Mouse (Mus musculus) MEL-GATA-1-ER (cell line): ENCODE data around the gene Hpcal1.
A peak's percentile ranks its signal among the peaks of the same experiment; 100 is the strongest.

ENCODE experiments used
- DNase-seq: peaks from one replicate; pipeline ENCODE4 v3.0.0-alpha.2; 2012; ENCODE audit warnings: low read depth; ENCODE audit errors: extremely low read depth

The Hpcal1 gene

GRCm38 (mm10) chr12:17686116-17686515 lies 4.5 kb upstream of the Hpcal1 start:
- DNase-seq: no peak

GRCm38 (mm10) chr12:17688913-17689312 lies 1.7 kb upstream of the Hpcal1 start:
- no peak for DNase-seq

GRCm38 (mm10) chr12:17689931-17690563 lies 609 bp upstream of the Hpcal1 start:
- DNase-seq: peak; percentile 31

- DNase-seq: no peak
Observed at GRCm38 (mm10) chr12:17691320-17691876, 742 bp downstream of the Hpcal1 start.

GRCm38 (mm10) chr12:17691891-17692321 lies 1.2 kb downstream of the Hpcal1 start:
- no peak for DNase-seq

GRCm38 (mm10) chr12:17692356-17692755 lies 1.7 kb downstream of the Hpcal1 start:
- no peak for DNase-seq

- DNase-seq: no peak
Observed at GRCm38 (mm10) chr12:17692953-17693352, 2.3 kb downstream of the Hpcal1 start.

- no peak for DNase-seq
Observed at GRCm38 (mm10) chr12:17694589-17695115, 4.0 kb downstream of the Hpcal1 start.

- DNase-seq: no peak
Observed at GRCm38 (mm10) chr12:17696395-17696794, 5.7 kb downstream of the Hpcal1 start.

- no peak for DNase-seq
Observed at GRCm38 (mm10) chr12:17698934-17699333, 8.3 kb downstream of the Hpcal1 start.

- DNase-seq: no peak
Observed at GRCm38 (mm10) chr12:17699480-17699879, 8.8 kb downstream of the Hpcal1 start.

GRCm38 (mm10) chr12:17701131-17701720 lies 10.6 kb downstream of the Hpcal1 start:
- no peak for DNase-seq

- no peak for DNase-seq
Observed at GRCm38 (mm10) chr12:17701795-17702194, 11.1 kb downstream of the Hpcal1 start.

GRCm38 (mm10) chr12:17702257-17702943 lies 11.7 kb downstream of the Hpcal1 start:
- no peak for DNase-seq

GRCm38 (mm10) chr12:17702944-17703335 lies 12.3 kb downstream of the Hpcal1 start:
- DNase-seq: no peak

GRCm38 (mm10) chr12:17703866-17704265 lies 13.2 kb downstream of the Hpcal1 start:
- DNase-seq: no peak

- no peak for DNase-seq
Observed at GRCm38 (mm10) chr12:17707472-17707871, 16.8 kb downstream of the Hpcal1 start.

- DNase-seq: no peak
Observed at GRCm38 (mm10) chr12:17709451-17709850, 18.8 kb downstream of the Hpcal1 start.

- DNase-seq: no peak
Observed at GRCm38 (mm10) chr12:17709926-17710746, 19.5 kb downstream of the Hpcal1 start.

GRCm38 (mm10) chr12:17710747-17711092 lies 20.1 kb downstream of the Hpcal1 start:
- no peak for DNase-seq

GRCm38 (mm10) chr12:17711731-17712388 lies 21.2 kb downstream of the Hpcal1 start:
- DNase-seq: no peak
